Mouse (Mus musculus): ENCODE data around the gene Fam222a. TPM values are rescaled to one million over a fixed set of nuclear protein-coding genes. Genes with fewer than 3 reads are reported as not detected.

Gene Fam222a
- total RNA-seq, 2 experiments from 2014 or later, result 7.9 to 9.0 TPM

DNA sequence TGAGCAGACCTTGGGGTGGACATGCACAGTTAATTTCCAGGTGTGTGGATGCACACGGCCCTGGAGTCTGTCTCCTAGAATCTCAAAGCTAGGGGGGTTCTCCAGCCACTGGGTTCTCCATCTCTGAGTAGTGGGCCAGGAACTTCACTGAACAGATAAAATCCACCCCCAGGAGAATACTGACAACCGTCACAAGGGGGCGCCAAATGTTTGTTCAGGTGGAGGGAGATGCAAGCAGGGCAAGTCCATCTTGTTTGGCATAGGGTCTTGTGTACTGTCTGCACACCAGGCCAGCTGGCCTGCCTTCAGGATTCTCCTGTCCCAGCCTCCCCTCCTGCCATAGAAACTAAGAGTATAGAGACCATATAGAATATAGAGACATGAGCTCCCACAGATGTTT lies 57.8 kb downstream of the Fam222a start:
- intact Hi-C loops (cut with DNase I), result loop anchor here (5.0 kb wide), 1 partner anchor 37 kb away; no protein-coding TSS in a partner anchor
- TF ChIP-seq CTCF (IDR thresholded peaks at IDR 0.05), result peak; percentile 75
- DNase-seq (ENCODE audit: extremely low spot score in 1 of 2, low spot score in 2 of 2), result peak; percentile 45 to 64

DNA sequence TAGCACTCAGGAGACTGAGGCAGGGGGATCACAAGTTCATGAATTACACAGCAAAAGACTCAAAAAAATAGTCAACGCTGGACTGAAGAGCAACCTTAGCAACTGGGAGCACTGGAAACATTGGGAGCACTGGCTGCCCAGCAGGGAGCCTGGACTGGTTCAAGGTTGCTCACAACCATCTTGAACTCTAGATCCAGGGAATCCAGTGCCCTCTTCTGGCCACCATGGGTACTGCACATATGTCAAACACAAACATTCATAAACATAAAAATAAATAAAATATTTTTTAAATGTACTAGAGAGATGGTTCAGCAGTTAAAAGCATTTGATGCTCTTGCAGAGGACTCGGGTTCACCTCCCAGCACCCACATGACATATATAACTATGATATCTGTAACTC lies 63.5 kb downstream of the Fam222a start:
- no peak overlapping the region for H3K4me3 ChIP-seq
- no peak overlapping the region for H3K27ac ChIP-seq
- intact Hi-C loops (cut with DNase I), result no loop called here
- TF ChIP-seq CTCF (IDR thresholded peaks at IDR 0.05), result peak; percentile 62
- DNase-seq (ENCODE audit: extremely low spot score in 1 of 2, low spot score in 2 of 2), result no peak

More for the DNA sequence above, 57.8 kb downstream of the Fam222a start:
- H3K27ac ChIP-seq, result no peak overlapping the region
- H3K4me3 ChIP-seq, result no peak overlapping the region

GRCm38 (mm10) chr5:114636091-114636490 lies 68.3 kb downstream of the Fam222a start:
- H3K4me3 ChIP-seq, result no peak overlapping the region
- H3K27ac ChIP-seq, result no peak overlapping the region
- no peak for TF ChIP-seq CTCF (IDR thresholded peaks at IDR 0.05)
- DNase-seq (ENCODE audit: extremely low spot score in 1 of 2, low spot score in 2 of 2), result no peak
- intact Hi-C loops (cut with DNase I), result loop anchor here (5.0 kb wide), 1 partner anchor 61 kb away; no protein-coding TSS in a partner anchor

- intact Hi-C loops (cut with DNase I), result loop anchor here (1.0 to 5.0 kb wide), 2 partner anchors 28 to 58 kb away; no protein-coding TSS in a partner anchor
- DNase-seq (ENCODE audit: extremely low spot score in 1 of 2, low spot score in 2 of 2), result peak; percentile 76 to 85
- peak; percentile 99 for TF ChIP-seq CTCF (IDR thresholded peaks at IDR 0.05)
- no peak overlapping the region for H3K27ac ChIP-seq
- no peak overlapping the region for H3K4me3 ChIP-seq
These were observed 71.2 kb downstream of the Fam222a start for GRCm38 (mm10) chr5:114638769-114639644.

DNA sequence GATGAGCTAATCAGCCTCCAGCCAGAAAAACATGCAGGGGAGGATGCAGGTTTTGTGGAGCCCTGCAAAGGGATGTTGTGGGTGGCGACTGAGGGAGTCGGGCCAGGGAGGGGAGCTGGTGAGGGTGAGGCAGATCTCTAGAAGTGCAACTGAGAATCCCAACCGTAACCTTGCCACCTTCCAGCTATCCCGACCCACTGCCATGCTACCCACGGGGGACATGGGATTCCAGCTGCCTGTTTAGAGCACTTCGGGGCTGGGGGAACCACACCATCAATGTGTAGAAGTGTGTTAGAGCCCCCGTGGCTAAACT lies 71.8 kb downstream of the Fam222a start:
- intact Hi-C loops (cut with DNase I), result loop anchor here (1.0 to 5.0 kb wide), 2 partner anchors 28 to 58 kb away; no protein-coding TSS in a partner anchor
- no peak for TF ChIP-seq CTCF (IDR thresholded peaks at IDR 0.05)
- no peak overlapping the region for H3K27ac ChIP-seq
- no peak for DNase-seq (ENCODE audit: extremely low spot score in 1 of 2, low spot score in 2 of 2)
- H3K4me3 ChIP-seq, result no peak overlapping the region

- no peak for DNase-seq (ENCODE audit: extremely low spot score in 1 of 2, low spot score in 2 of 2)
- intact Hi-C loops (cut with DNase I), result no loop called here
- no peak overlapping the region for H3K4me3 ChIP-seq
- no peak overlapping the region for H3K27ac ChIP-seq
- TF ChIP-seq CTCF (IDR thresholded peaks at IDR 0.05), result no peak
These were observed 73.0 kb downstream of the Fam222a start for GRCm38 (mm10) chr5:114640809-114641208.

GRCm38 (mm10) chr5:114644918-114645317 lies 77.1 kb downstream of the Fam222a start:
- DNase-seq (ENCODE audit: extremely low spot score in 1 of 2, low spot score in 2 of 2), result no peak
- Histone ChIP-seq H3K27ac (no peak overlapping the region), H3K4me3 (no peak overlapping the region)
- intact Hi-C loops (cut with DNase I), result no loop called here
- TF ChIP-seq CTCF (IDR thresholded peaks at IDR 0.05), result no peak

DNA sequence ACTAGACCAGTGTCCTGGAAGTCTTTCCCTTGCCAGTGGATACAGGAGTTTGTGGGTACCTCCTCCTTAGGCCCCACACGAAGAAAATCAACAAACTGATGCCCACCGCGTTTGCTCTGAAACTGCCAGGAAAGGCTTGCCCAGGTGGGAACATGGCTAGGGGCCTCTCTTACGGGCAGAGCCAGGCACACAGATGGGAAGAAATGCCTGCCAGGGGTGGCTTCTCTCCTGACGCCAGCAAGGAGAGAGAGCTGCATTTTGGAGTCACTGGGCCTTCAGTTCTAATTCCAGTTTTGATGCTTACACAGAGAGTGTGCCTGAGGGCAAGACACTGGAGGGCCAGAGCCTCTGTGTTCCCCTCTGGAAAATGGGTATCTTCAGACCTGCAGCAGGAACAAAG lies 78.1 kb downstream of the Fam222a start:
- TF ChIP-seq CTCF (IDR thresholded peaks at IDR 0.05), result no peak
- H3K4me3 ChIP-seq, result no peak overlapping the region
- intact Hi-C loops (cut with DNase I), result no loop called here
- DNase-seq (ENCODE audit: extremely low spot score in 1 of 2, low spot score in 2 of 2), result no peak
- no peak overlapping the region for H3K27ac ChIP-seq

DNA sequence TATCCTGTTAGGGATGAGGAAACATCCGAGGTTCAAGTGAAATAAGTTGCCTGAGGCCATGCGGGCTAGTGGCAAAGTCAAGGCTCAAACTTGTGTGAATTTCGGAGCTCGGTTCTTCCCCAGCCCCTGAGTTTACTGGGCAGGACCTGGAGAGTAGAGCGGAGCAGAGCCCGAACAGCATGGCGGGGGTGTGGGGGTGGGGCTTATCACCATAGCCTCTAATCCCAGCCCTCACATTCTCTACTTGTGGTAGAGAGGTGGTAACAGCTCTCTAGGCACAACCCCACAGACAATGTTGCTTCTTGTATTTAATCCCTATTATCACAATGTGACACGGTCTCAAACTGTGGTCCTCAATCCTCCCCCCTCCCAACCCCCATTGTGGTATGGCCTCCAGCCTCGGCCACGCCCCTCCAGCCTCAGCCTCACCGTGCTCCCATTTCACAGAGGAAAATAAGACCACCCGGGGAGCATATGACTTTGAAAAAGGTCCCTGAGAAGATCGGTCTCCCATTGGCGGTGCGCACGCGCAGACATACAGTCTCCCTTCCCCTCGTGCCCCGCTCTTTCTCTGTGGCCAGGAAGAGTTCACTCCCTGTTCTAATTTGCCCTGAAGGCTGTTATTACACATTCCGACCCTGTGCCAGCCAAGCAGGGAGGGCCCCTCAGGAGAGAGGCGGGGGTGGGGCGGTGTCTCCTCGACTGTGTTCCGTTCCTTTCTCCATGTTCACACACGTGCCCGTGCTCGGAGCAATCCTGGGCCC lies 79.6 kb downstream of the Fam222a start:
- H3K27ac ChIP-seq, result no peak overlapping the region
- intact Hi-C loops (cut with DNase I), result no loop called here
- no peak for DNase-seq (ENCODE audit: extremely low spot score in 1 of 2, low spot score in 2 of 2)
- peak overlapping the region; percentile 27 for H3K4me3 ChIP-seq
- TF ChIP-seq CTCF (IDR thresholded peaks at IDR 0.05), result no peak

GRCm38 (mm10) chr5:114648728-114649311 lies 81.0 kb downstream of the Fam222a start:
- no peak for DNase-seq (ENCODE audit: extremely low spot score in 1 of 2, low spot score in 2 of 2)
- intact Hi-C loops (cut with DNase I), result no loop called here
- H3K27ac ChIP-seq, result no peak overlapping the region
- H3K4me3 ChIP-seq, result no peak overlapping the region
- TF ChIP-seq CTCF (IDR thresholded peaks at IDR 0.05), result no peak

DNA sequence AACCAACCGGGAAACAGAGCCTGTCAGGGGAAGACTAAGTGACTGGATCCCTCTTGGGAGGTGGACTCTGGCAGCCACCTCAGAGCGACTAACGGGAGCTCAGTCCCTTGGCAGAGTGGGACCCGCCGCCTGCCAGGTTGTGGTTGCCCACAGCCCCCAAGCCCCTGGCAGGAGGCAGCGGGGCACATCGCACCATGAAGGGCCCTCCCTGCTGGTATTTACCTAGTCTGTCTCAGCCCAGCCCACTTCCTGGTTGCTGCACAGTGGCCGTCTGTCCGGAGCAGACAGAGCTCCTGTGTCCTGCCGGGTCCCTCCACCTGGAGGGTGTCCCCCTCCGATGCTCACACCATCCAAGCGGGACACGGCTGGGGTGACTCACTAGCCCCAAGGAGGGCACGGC lies 83.2 kb downstream of the Fam222a start:
- no peak for DNase-seq (ENCODE audit: extremely low spot score in 1 of 2, low spot score in 2 of 2)
- H3K4me3 ChIP-seq, result no peak overlapping the region
- no peak for TF ChIP-seq CTCF (IDR thresholded peaks at IDR 0.05)
- intact Hi-C loops (cut with DNase I), result no loop called here
- no peak overlapping the region for H3K27ac ChIP-seq

- H3K4me3 ChIP-seq, result no peak overlapping the region
- intact Hi-C loops (cut with DNase I), result no loop called here
- TF ChIP-seq CTCF (IDR thresholded peaks at IDR 0.05), result no peak
- H3K27ac ChIP-seq, result no peak overlapping the region
- DNase-seq (ENCODE audit: extremely low spot score in 1 of 2, low spot score in 2 of 2), result no peak
These were observed 83.6 kb downstream of the Fam222a start for GRCm38 (mm10) chr5:114651449-114651848.

All from left cerebral cortex, adult 2 months (tissue).